Mouse (Mus musculus): ENCODE measurements around the gene Mcrs1.
"Not testable (repeated sequence)": the region's sequence is repeated elsewhere in the genome, so short reads cannot be mapped to it uniquely, and the experiment has no call there.

Gene Mcrs1

GRCm38 (mm10) chr15:99251626-99252380, at the start of gene Mcrs1:
Gene Mcrs1 (minus strand): TSS chr15:99251961.
- peak; percentile 97 for DNase-seq (ENCODE audit: low spot score)

GRCm38 (mm10) chr15:99296213-99296612, 44.5 kb upstream of the Mcrs1 start:
- no peak for DNase-seq (ENCODE audit: low spot score)

DNA sequence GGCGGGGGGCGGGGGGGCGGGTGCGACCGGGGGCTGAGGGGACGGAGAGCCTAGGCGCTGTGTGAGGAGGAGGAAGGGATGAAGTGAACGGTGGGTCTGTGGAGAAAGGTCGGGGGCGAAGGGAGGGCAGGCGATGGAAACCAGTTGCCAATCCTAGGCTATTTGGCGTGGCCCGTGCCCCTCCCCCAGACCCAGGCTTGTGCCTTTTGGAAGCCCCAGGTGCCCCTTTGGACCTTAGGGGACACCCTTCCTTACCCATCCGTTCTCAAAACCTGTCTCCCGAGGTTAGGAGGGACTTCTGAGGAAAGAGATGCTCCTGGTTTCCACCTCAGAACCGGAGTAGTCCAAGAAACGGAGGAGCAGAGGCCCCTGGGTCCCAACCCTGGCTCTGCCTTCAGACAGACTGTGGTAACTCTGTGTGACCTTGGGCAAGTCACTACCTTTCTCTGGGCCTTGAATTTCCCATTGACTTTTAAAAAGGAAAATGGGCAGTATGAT, 43.8 kb upstream of the Mcrs1 start, which contains the start of gene Fam186b:
Fam186b (minus strand) TSS at position 405 of the 498 bp plus-strand sequence.
- peak; percentile 66 for DNase-seq (ENCODE audit: low spot score)

- DNase-seq (ENCODE audit: low spot score): peak; percentile 95
These were observed 43.1 kb upstream of the Mcrs1 start, which contains the start of gene Prpf40b for GRCm38 (mm10) chr15:99294813-99295374. Gene Prpf40b (plus strand): TSS chr15:99295087.

GRCm38 (mm10) chr15:99294287-99294686, 42.5 kb upstream of the Mcrs1 start:
- no peak for DNase-seq (ENCODE audit: low spot score)

DNA sequence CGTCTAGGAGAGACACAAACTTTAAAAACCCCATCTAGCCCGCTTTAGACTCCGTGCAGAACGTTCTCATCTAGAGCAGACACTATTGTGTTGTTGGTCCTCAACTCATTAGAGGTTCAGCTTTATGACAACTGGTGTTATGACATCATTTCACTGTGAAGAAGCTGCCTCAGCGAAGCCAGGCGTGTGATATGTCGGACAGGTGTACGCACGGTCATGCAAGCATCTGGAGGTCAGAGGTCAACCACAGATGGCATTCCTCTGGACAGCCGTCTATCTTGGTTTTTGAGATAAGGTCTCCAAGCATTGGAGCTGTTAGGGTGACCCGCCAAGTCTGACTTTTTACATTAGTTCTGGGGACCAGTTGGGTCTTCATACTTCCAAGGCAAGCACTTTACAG, 38.8 kb upstream of the Mcrs1 start:
- DNase-seq (ENCODE audit: low spot score): no peak

GRCm38 (mm10) chr15:99285189-99285535, 33.4 kb upstream of the Mcrs1 start:
- no peak for DNase-seq (ENCODE audit: low spot score)

GRCm38 (mm10) chr15:99284527-99285188, 32.9 kb upstream of the Mcrs1 start:
- no peak for DNase-seq (ENCODE audit: low spot score)

GRCm38 (mm10) chr15:99283456-99283855, 31.7 kb upstream of the Mcrs1 start:
- DNase-seq (ENCODE audit: low spot score): peak; percentile 38

DNA sequence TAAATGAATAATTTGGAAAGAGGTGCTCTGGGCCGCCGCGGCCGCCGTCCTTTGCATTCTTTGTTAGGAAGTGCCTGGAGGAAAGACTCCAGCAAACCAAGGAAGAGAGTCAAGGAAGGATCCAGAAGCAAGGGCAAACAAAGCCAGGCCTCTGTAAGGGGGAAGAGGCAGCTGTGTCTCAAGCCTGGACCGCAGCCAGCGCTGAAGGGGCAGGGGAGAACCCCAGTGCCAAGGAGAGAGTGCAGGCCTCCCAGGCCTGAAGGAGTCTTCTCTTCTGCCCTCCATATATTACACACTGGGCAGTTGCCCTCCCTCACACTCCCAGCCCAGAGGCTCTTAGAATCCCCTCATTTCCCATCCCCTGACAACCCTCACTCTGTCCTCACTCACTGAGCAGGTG, 26.5 kb upstream of the Mcrs1 start:
- no peak for DNase-seq (ENCODE audit: low spot score)

GRCm38 (mm10) chr15:99276095-99276494, 24.3 kb upstream of the Mcrs1 start:
- DNase-seq (ENCODE audit: low spot score): no peak

GRCm38 (mm10) chr15:99265679-99266078, 13.9 kb upstream of the Mcrs1 start:
- peak; percentile 67 for DNase-seq (ENCODE audit: low spot score)

- no peak for DNase-seq (ENCODE audit: low spot score)
These were observed 12.6 kb upstream of the Mcrs1 start for GRCm38 (mm10) chr15:99264363-99264762.

DNA sequence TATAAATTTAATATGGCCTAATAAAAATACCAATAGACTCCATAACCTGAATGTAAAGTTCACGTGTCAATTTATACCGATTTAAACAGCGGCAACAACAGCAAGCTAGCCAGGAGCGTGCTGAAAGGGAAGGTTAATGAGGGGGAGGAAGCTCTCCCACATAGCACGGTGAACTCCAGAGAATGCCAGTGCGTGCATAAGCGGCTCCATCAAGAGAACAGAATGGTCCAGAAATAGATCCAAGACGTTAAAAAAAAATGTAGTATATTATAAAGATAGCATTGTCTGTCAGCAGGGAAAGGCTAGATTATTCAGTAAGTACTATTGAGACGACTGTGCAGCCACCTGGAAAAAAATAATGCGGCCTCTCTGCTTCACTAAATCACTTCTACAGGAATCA, 10.9 kb upstream of the Mcrs1 start:
- DNase-seq (ENCODE audit: low spot score): peak; percentile 45

DNA sequence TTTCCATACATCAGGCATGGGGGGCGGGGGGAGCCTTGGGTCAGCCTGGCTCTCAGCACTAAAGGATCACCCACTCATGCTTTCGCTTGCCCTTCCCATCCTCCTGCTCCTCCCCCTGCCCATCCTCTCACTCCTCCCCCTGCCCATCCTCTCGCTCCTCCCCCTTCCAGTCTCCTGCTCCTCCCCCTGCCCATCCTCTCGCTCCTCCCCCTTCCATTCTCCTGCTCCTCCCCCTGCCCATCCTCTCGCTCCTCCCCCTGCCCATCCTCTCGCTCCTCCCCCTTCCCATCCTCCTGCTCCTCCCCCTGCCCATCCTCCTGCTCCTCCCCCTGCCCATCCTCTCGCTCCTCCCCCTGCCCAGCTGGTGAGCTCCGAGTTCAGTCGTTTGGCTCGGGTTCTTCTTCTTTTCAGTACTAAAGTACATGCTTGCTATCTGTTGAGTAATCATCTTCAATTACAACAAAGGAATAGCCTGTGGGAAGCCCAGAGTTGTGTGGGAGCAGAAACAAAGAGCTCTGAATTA, 8.0 kb upstream of the Mcrs1 start:
- DNase-seq (ENCODE audit: low spot score): peak; percentile 81

- no peak for DNase-seq (ENCODE audit: low spot score)
These were observed 7.5 kb upstream of the Mcrs1 start for GRCm38 (mm10) chr15:99259167-99259729.

- no peak for DNase-seq (ENCODE audit: low spot score)
These were observed 3.5 kb upstream of the Mcrs1 start for GRCm38 (mm10) chr15:99255241-99255749.

GRCm38 (mm10) chr15:99254477-99255005, 2.8 kb upstream of the Mcrs1 start:
- DNase-seq (ENCODE audit: low spot score): no peak

DNA sequence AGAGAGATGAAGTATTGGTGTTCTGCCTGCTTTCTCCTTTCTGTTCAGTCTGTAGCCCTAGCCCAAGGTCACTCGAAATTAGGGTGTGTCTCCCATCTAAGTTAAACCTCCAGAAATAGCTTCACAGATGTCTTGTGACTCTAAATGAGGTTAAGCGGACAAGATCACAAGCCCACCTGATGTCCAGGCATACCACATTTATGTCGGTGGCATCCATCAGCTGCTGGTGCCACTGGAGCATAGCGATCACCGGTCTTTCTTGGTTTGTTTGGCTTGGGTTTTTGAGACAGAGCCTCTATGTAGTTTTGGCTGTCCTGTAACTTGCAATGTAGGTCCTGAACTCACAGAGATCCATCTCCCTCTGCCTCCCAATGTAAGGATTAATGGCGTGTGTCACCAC, 2.0 kb upstream of the Mcrs1 start:
- DNase-seq (ENCODE audit: low spot score): no peak

DNA sequence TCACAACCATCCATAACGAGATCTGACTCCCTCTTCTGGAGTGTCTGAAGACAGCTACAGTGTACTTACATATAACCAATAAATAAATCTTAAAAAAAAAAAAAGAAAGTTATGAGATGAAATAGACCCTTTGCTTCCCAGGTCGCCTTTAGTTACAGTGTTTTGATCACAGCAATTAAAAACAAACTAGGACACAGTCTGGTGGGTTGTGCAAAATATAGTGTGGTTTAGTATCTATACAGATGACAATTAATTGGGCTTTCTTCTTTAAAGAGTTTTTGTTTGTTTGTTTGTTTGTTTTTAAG, 1.4 kb upstream of the Mcrs1 start:
- DNase-seq (ENCODE audit: low spot score): not testable (repeated sequence)

- no peak for DNase-seq (ENCODE audit: low spot score)
These were observed 817 bp upstream of the Mcrs1 start for GRCm38 (mm10) chr15:99252381-99253174.
